Comparison of ENCODE assay signal across 23 mouse cellular contexts in genomic region chr3:148838835-148839296, GRCm38 (mm10).
DNase-seq lines count a peak whose midpoint lies in the region; ATAC-seq lines count a peak whose summit lies in the region.
"Had no signal": no experiment of that assay in that cellular context is flagged by ENCODE, and none has a peak within 500 bp of the region (broad histone marks: within the 10 kb centered on the region; RNA-seq: fewer than 3 reads in every experiment).

No protein-coding gene starts in this region.

- H3K4me2 ChIP-seq in heart, embryonic 11.5 days: no peak overlapping the region
- 0 out of 2 replicates have a peak overlapping the region, but pooled peaks have one; percentile 3 for H3K4me2 ChIP-seq in forebrain, embryonic 14.5 days (ENCODE audit: low read length)
- 0 out of 2 replicates have a peak overlapping the region, but pooled peaks have one; percentile 7 for H3K4me2 ChIP-seq in midbrain, embryonic 13.5 days (replicated peaks)
- H3K4me2 ChIP-seq: embryonic facial prominence, embryonic 12.5 days; limb, embryonic 13.5 days; lung, embryonic 15.5 days had no signal

- 92% methylated on average over 13 of the region's 13 CpGs for WGBS in heart, embryonic 11.5 days (ENCODE audit: insufficient replicate concordance)
- 20% methylated on average over 13 of the region's 13 CpGs for WGBS in forebrain, embryonic 14.5 days
- WGBS in midbrain, embryonic 13.5 days: 30% methylated on average over 13 of the region's 13 CpGs

- H3K36me3 ChIP-seq in heart, embryonic 11.5 days (ENCODE audit: control insufficient read depth, insufficient read depth, low read length): peaks cover 3% of the 10 kb centered on the region
- peaks cover 37% of the 10 kb centered on the region for H3K36me3 ChIP-seq in forebrain, embryonic 14.5 days (ENCODE audit: control insufficient read depth, insufficient read depth, low read length)
- peaks cover 43% of the 10 kb centered on the region for H3K36me3 ChIP-seq in midbrain, embryonic 13.5 days

- H3K9ac ChIP-seq in heart, embryonic 11.5 days (ENCODE audit: low read depth, low read length): no peak overlapping the region
- H3K9ac ChIP-seq in forebrain, embryonic 14.5 days (ENCODE audit: low read length): no peak overlapping the region
- no peak overlapping the region for H3K9ac ChIP-seq in midbrain, embryonic 13.5 days (replicated peaks)
- H3K9ac ChIP-seq: embryonic facial prominence, embryonic 12.5 days; limb, embryonic 13.5 days; liver, embryonic 14.5 days; lung, embryonic 15.5 days had no signal

- H3K27ac ChIP-seq in heart, embryonic 11.5 days (ENCODE audit: low read depth, low read length): no peak overlapping the region
- no peak overlapping the region for H3K27ac ChIP-seq in forebrain, embryonic 14.5 days (ENCODE audit: low read depth, low read length)
- peak overlapping the region; percentile 26; the same call in 1 of the 2 replicates for H3K27ac ChIP-seq in midbrain, embryonic 13.5 days
- H3K27ac ChIP-seq: embryonic facial prominence, embryonic 12.5 days; heart, adult 2 months; kidney, postnatal 0 days; limb, embryonic 13.5 days; liver, embryonic 14.5 days; lung, embryonic 15.5 days; stomach, postnatal 0 days had no signal

- H3K27me3 ChIP-seq in heart, embryonic 11.5 days (ENCODE audit: control insufficient read depth, insufficient read depth, low read length): no peaks in the 10 kb centered on the region
- no peaks in the 10 kb centered on the region for H3K27me3 ChIP-seq in forebrain, embryonic 14.5 days (replicated peaks; ENCODE audit: control insufficient read depth, insufficient read depth, low read length)
- H3K27me3 ChIP-seq in midbrain, embryonic 13.5 days: no peaks in the 10 kb centered on the region
- H3K27me3 ChIP-seq: embryonic facial prominence, embryonic 12.5 days; limb, embryonic 13.5 days; lung, embryonic 15.5 days; megakaryocyte, embryonic 14.5 days had no signal

- no peak overlapping the region for H3K4me3 ChIP-seq in heart, embryonic 11.5 days (ENCODE audit: low read depth, low read length)
- no peak overlapping the region for H3K4me3 ChIP-seq in forebrain, embryonic 14.5 days (ENCODE audit: low read depth, low read length)
- H3K4me3 ChIP-seq in midbrain, embryonic 13.5 days (replicated peaks): no peak overlapping the region
- H3K4me3 ChIP-seq: embryonic facial prominence, embryonic 12.5 days; erythroblast, embryonic 14.5 days; heart, adult 2 months; limb, embryonic 13.5 days; lung, embryonic 15.5 days; megakaryocyte, embryonic 14.5 days; myocyte had no signal

- peak; percentile 83 for DNase-seq in heart, adult 11 months
- peak; percentile 20 for DNase-seq in ES-CJ7 (ENCODE audit: low read depth, low spot score)
- DNase-seq in forebrain, embryonic 14.5 days (ENCODE audit: low spot score): peak; percentile 51
- no peak for DNase-seq in embryo, embryonic 9.5 days (ENCODE audit: extremely low spot score)
- DNase-seq in liver: no peak
- DNase-seq in lung, postnatal 4 days: no peak
- DNase-seq: cerebellum, adult 9-10 months; gastrocnemius, postnatal 10 days; heart, adult 2 months; kidney, adult 18-20 months; retina, postnatal 1 day; right cerebral cortex, postnatal 4 days had no signal

- no peaks in the 10 kb centered on the region for H3K9me3 ChIP-seq in heart, embryonic 11.5 days (replicated peaks; ENCODE audit: control insufficient read depth, low read length)
- H3K9me3 ChIP-seq in forebrain, embryonic 14.5 days (replicated peaks; ENCODE audit: control insufficient read depth, low read length): no peaks in the 10 kb centered on the region
- no peaks in the 10 kb centered on the region for H3K9me3 ChIP-seq in midbrain, embryonic 13.5 days
- H3K9me3 ChIP-seq: embryonic facial prominence, embryonic 12.5 days; limb, embryonic 13.5 days; lung, embryonic 15.5 days; megakaryocyte, embryonic 14.5 days had no signal

- ATAC-seq in heart, embryonic 11.5 days (replicated peaks; ENCODE audit: insufficient number of reproducible peaks, low FRiP score, low TSS enrichment): no peak
- peak; percentile 75 for ATAC-seq in forebrain, embryonic 14.5 days
- peak; percentile 73 for ATAC-seq in midbrain, embryonic 13.5 days

- H3K4me1 ChIP-seq in heart, embryonic 11.5 days (ENCODE audit: control insufficient read depth, insufficient read depth, low read length): peaks cover 10% of the 10 kb centered on the region
- H3K4me1 ChIP-seq in forebrain, embryonic 14.5 days (ENCODE audit: control insufficient read depth, insufficient read depth, low read length): peaks cover 14% of the 10 kb centered on the region
- peaks cover 37% of the 10 kb centered on the region for H3K4me1 ChIP-seq in midbrain, embryonic 13.5 days (replicated peaks)
- H3K4me1 ChIP-seq: embryonic facial prominence, embryonic 12.5 days; lung, embryonic 15.5 days had no signal

Comparison
In these comparisons a context has a peak if more than half of its experiments do, and no peak if none do; other contexts are left out.
1. DNase-seq: peak in heart, adult 11 months (single experiment), ES-CJ7 (single experiment) and forebrain, embryonic 14.5 days (single experiment); none in embryo, embryonic 9.5 days (single experiment), liver (single experiment) and lung, postnatal 4 days (0 of 2).